Mouse (Mus musculus) embryonic fibroblast, embryonic 13.5 days (primary cell): ENCODE measurements around the gene Sbds.

ENCODE experiments used
- CTCF ChIP-seq: IDR thresholded peaks from 2 replicates; pipeline ENCODE4 v1.5.1; 2011; ENCODE audit warnings: mild to moderate bottlenecking, control low read depth, low read length, moderate library complexity, borderline replicate concordance; ENCODE audit not compliant: insufficient read depth
- POLR2A ChIP-seq: IDR thresholded peaks from 2 replicates; pipeline ENCODE4 v1.6.1; 2011; ENCODE audit warnings: low read depth, mild to moderate bottlenecking, control low read depth, low read length, moderate library complexity

- no peak for TF ChIP-seq POLR2A
- TF ChIP-seq CTCF: no peak
Observed at GRCm38 (mm10) chr5:130303611-130304010, 48.3 kb upstream of the Sbds start.
